Mouse (Mus musculus) lung, postnatal 25 days (tissue): ENCODE measurements around the gene Gm14151.
"Not testable (repeated sequence)": the region's sequence is repeated elsewhere in the genome, so short reads cannot be mapped to it uniquely, and the experiment has no call there.

Experiments used
- DNase-seq: peaks from one replicate; pipeline ENCODE4 v3.0.0; 2022; ENCODE audit warnings: low spot score

The Gm14151 gene

GRCm38 (mm10) chr2:151092250-151092649 lies at the start of gene Gm14151:
TSS of gene Gm14151 (minus strand) at chr2:151092350.
- not testable (repeated sequence) for DNase-seq

GRCm38 (mm10) chr2:151097945-151098344 lies 5.8 kb upstream of the Gm14151 start, which contains the start of gene Gm14147:
TSS of gene Gm14147 (plus strand) at chr2:151098245.
- not testable (repeated sequence) for DNase-seq

GRCm38 (mm10) chr2:151056637-151057036 lies 35.5 kb downstream of the Gm14151 start:
- DNase-seq = no peak

GRCm38 (mm10) chr2:151040411-151040810 lies 51.7 kb downstream of the Gm14151 start:
- no peak for DNase-seq

- DNase-seq = no peak
Measured at GRCm38 (mm10) chr2:151039726-151040125, 52.4 kb downstream of the Gm14151 start.

- peak; percentile 95 for DNase-seq
Measured at GRCm38 (mm10) chr2:151039232-151039695, 52.9 kb downstream of the Gm14151 start, which contains the start of the genes Ninl and Nanp. TSS of gene Ninl (minus strand) at chr2:151039382. TSS of gene Nanp (minus strand) at chr2:151039398.

- DNase-seq = peak; percentile 18
Measured at GRCm38 (mm10) chr2:151038811-151039222, 53.3 kb downstream of the Gm14151 start.

GRCm38 (mm10) chr2:151037876-151038552 lies 54.1 kb downstream of the Gm14151 start:
- DNase-seq = no peak

GRCm38 (mm10) chr2:151037292-151037691 lies 54.9 kb downstream of the Gm14151 start:
- DNase-seq = no peak
